Mouse (Mus musculus): ENCODE measurements around the gene Olfr417. TPM values are rescaled to one million over a fixed set of nuclear protein-coding genes. Genes with fewer than 3 reads are reported as not detected.

Gene Olfr417
- polyA plus RNA-seq (2015; fragmentation: Nextera tagmentation; extraction: Ambion mirVana) = 0.02 TPM in 1 of 2 replicates, not detected in the other

GRCm38 (mm10) chr1:174364882-174365451, at the start of gene Olfr417:
Gene Olfr417, plus strand, starts transcription at chr1:174365122.

GRCm38 (mm10) chr1:174330218-174330617, 34.7 kb upstream of the Olfr417 start, which contains the start of gene Mptx1:
Gene Mptx1, plus strand, starts transcription at chr1:174330518.

DNA sequence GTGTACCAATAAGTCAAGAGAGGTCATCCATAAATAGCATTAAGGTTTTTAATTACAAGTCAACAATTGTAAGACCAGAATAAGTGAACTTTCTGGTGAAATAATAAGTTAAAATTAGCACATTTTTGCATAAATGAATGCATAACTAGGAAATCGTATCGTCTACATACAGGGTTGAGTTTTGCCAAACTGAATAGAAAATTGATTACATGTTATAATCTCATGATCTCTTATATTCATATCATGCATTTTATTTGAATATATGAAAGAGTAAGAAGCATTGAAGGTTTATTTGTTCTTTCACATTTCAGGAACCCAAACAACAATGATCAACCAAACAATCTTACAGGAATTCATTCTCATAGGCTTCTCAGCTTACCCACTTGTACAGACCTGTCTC, 25.8 kb downstream of the Olfr417 start, which contains the start of gene Olfr248:
TSS of gene Olfr248 (plus strand) at position 301 of the 400 bp plus-strand sequence.

GRCm38 (mm10) chr1:174423764-174424163, 58.8 kb downstream of the Olfr417 start, which contains the start of gene Olfr414:
Gene Olfr414, plus strand, starts transcription at chr1:174424064.

Other genes with a start within 250 kb of the Olfr417 start
- gene Olfr231, start 244.0 kb upstream of the Olfr417 start, polyA plus RNA-seq (2015; fragmentation: Nextera tagmentation; extraction: Ambion mirVana) = not detected in 2 replicates
- 0.08 TPM in 1 of 2 replicates, not detected in the other for gene Olfr424, start 233.6 kb upstream of the Olfr417 start, polyA plus RNA-seq (2015; fragmentation: Nextera tagmentation; extraction: Ambion mirVana)
- 0.24 and 0.75 TPM in 2 replicates for gene Olfr420, start 209.5 kb upstream of the Olfr417 start, polyA plus RNA-seq (2015; fragmentation: Nextera tagmentation; extraction: Ambion mirVana)
- 20.5 and 22.8 TPM in 2 replicates for gene Spta1, start 192.3 kb upstream of the Olfr417 start, polyA plus RNA-seq (2015; fragmentation: Nextera tagmentation; extraction: Ambion mirVana)
- gene Olfr419, start 113.1 kb upstream of the Olfr417 start, polyA plus RNA-seq (2015; fragmentation: Nextera tagmentation; extraction: Ambion mirVana) = 0.25 and 0.30 TPM in 2 replicates
- not detected in 2 replicates for gene Mptx1, start 34.6 kb upstream of the Olfr417 start, polyA plus RNA-seq (2015; fragmentation: Nextera tagmentation; extraction: Ambion mirVana)
- gene Olfr248, start 25.9 kb downstream of the Olfr417 start, polyA plus RNA-seq (2015; fragmentation: Nextera tagmentation; extraction: Ambion mirVana) = not detected in 2 replicates
- gene Olfr414, start 58.9 kb downstream of the Olfr417 start, polyA plus RNA-seq (2015; fragmentation: Nextera tagmentation; extraction: Ambion mirVana) = 0.13 TPM in 1 of 2 replicates, not detected in the other
- not detected in 2 replicates for gene Olfr220, start 77.0 kb downstream of the Olfr417 start, polyA plus RNA-seq (2015; fragmentation: Nextera tagmentation; extraction: Ambion mirVana)
- 0.11 and 0.16 TPM in 2 replicates for gene Fmn2, start 136.7 kb downstream of the Olfr417 start, polyA plus RNA-seq (2015; fragmentation: Nextera tagmentation; extraction: Ambion mirVana)

Measured in spleen, postnatal 0 days (tissue).